Mouse (Mus musculus) kidney, adult 2 months (tissue): ENCODE results near the gene Apoc1. TPM values are rescaled to one million over a fixed set of nuclear protein-coding genes. Genes with fewer than 3 reads are reported as not detected.

Source experiments
- DNase-seq: peaks from one replicate; pipeline ENCODE4 v3.0.0; 2021
- H3K27ac ChIP-seq: fragments of 200-500 bp; 2 replicates; pipeline ENCODE4 v1.5.1; 2012; ENCODE audit warnings: low read depth, low read length, control low read depth, inconsistent platforms; ENCODE audit not compliant: insufficient read depth
- H3K27me3 ChIP-seq: fragments of 200-500 bp; replicated peaks from 2 replicates; pipeline ENCODE4 v1.6.1; 2012; ENCODE audit warnings: mild to moderate bottlenecking, moderate library complexity, low read length, inconsistent platforms; ENCODE audit not compliant: control insufficient read depth, insufficient read depth
- H3K36me3 ChIP-seq: fragments of 200-500 bp; 2 replicates; pipeline ENCODE4 v1.6.1; 2012; ENCODE audit warnings: mild to moderate bottlenecking, moderate library complexity, low read length, inconsistent platforms; ENCODE audit not compliant: control insufficient read depth, insufficient read depth
- H3K4me1 ChIP-seq: fragments of 200-500 bp; 2 replicates; pipeline ENCODE4 v1.6.1; 2011; ENCODE audit warnings: low read length; ENCODE audit not compliant: control insufficient read depth, insufficient read depth
- H3K4me3 ChIP-seq: fragments of 200-500 bp; 2 replicates; pipeline ENCODE4 v1.5.1; 2011; ENCODE audit warnings: mild to moderate bottlenecking, low read depth, low read length, control low read depth; ENCODE audit not compliant: insufficient read depth
- CTCF ChIP-seq: fragments of 200-500 bp; conservative IDR thresholded peaks from 2 replicates; pipeline ENCODE4 v1.5.1; 2011; ENCODE audit warnings: low read depth, mild to moderate bottlenecking, control low read depth, low read length, moderate library complexity, mixed read lengths; ENCODE audit not compliant: insufficient read depth, insufficient read length
- POLR2A ChIP-seq: fragments of 200-500 bp; IDR thresholded peaks from one replicate; pipeline ENCODE4 v1.6.1; 2011; ENCODE audit warnings: low read depth, low read length, control low read depth
- WGBS: fragments of 180-500 bp; shearing (Covaris S2); methylation state at CpG from one replicate; pipeline ENCODE4 v1.1.7; 2018; 5-methylcytosine and 5-hydroxymethylcytosine counted together
- polyA plus RNA-seq: library from polyadenylated mRNA; depleted of rRNA; stranded (reverse); fragments of >200 nt; gene quantifications from 2 replicates; pipeline ENCODE4 v1.2.3, GENCODE M21; 2012

Apoc1 gene
- polyA plus RNA-seq, 1 experiment: 16.5 TPM

GRCm38 (mm10) chr7:19683771-19684201, 8.7 kb downstream of the Apoc1 start:
- no peaks in the 10 kb centered on the region for H3K36me3 ChIP-seq
- no peak for TF ChIP-seq CTCF
- no peak for TF ChIP-seq POLR2A
- no peak overlapping the region for H3K4me3 ChIP-seq
- no peaks in the 10 kb centered on the region for H3K4me1 ChIP-seq
- H3K27me3 ChIP-seq: no peaks in the 10 kb centered on the region
- H3K27ac ChIP-seq: no peak overlapping the region
- no peak for DNase-seq
- 89% methylated on average over 6 of the region's 6 CpGs for WGBS

GRCm38 (mm10) chr7:19682979-19683378, 9.5 kb downstream of the Apoc1 start:
- Histone ChIP-seq H3K4me1 (no peaks in the 10 kb centered on the region), H3K36me3 (no peaks in the 10 kb centered on the region), H3K27me3 (no peaks in the 10 kb centered on the region), H3K27ac (no peak overlapping the region), H3K4me3 (no peak overlapping the region)
- no peak for TF ChIP-seq POLR2A
- TF ChIP-seq CTCF: no peak
- DNase-seq: no peak
- WGBS: 59% methylated on average over 3 of the region's 3 CpGs

DNA sequence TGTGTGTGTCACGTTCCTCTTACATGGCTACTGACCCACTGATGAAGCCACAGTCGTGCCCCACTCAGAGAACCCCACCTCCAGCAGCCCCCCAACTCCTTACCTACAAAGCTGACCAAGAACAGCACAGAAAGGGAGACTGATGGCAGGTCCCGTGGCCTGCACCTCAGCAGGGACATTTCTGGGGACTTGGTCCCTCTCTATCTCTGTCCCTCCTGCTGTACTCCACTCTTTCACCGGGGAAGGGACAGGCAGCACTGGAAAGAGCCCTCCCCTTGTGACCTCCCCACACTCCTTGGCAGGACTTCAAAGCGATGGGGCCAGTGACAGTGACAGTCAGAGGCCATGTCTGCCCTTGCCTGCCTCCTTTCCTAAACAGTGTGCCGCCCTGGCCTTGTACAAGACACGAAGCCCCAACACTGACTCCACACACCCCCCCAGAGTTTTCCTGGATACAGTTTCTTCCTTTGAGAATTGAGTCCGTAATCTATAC, 11.2 kb downstream of the Apoc1 start, which contains the start of the genes Gm44805 and Apoc4:
Gene Gm44805 (minus strand): TSS at position 222 of the 493 bp plus-strand sequence.
Gene Apoc4 (minus strand): TSS at position 278 of the 493 bp plus-strand sequence.
- Histone ChIP-seq H3K4me1 (no peaks in the 10 kb centered on the region), H3K4me3 (no peak within 1 kb of the TSS), H3K27me3 (no peaks in the 10 kb centered on the region), H3K36me3 (no peaks in the 10 kb centered on the region), H3K27ac (no peak within 1 kb of the TSS)
- 65% methylated on average over 8 of the region's 8 CpGs for WGBS
- TF ChIP-seq CTCF: no peak
- no peak for TF ChIP-seq POLR2A
- no peak for DNase-seq

- no peaks in the 10 kb centered on the region for H3K36me3 ChIP-seq
- TF ChIP-seq POLR2A (no peak), CTCF (no peak)
- WGBS: 63% methylated on average over 2 of the region's 2 CpGs
- no peaks in the 10 kb centered on the region for H3K4me1 ChIP-seq
- H3K27ac ChIP-seq: no peak overlapping the region
- no peak overlapping the region for H3K4me3 ChIP-seq
- no peak for DNase-seq
- H3K27me3 ChIP-seq: no peaks in the 10 kb centered on the region
Measured at GRCm38 (mm10) chr7:19680702-19681101, 11.8 kb downstream of the Apoc1 start.

GRCm38 (mm10) chr7:19678901-19679300, 13.6 kb downstream of the Apoc1 start:
- Histone ChIP-seq H3K4me1 (no peaks in the 10 kb centered on the region), H3K36me3 (no peaks in the 10 kb centered on the region), H3K4me3 (no peak overlapping the region), H3K27me3 (no peaks in the 10 kb centered on the region), H3K27ac (no peak overlapping the region)
- 88% methylated on average over 3 of the region's 3 CpGs for WGBS
- TF ChIP-seq POLR2A (no peak), CTCF (no peak)
- DNase-seq: no peak

- TF ChIP-seq CTCF (no peak), POLR2A (no peak)
- H3K27ac ChIP-seq: no peak within 1 kb of the TSS
- no peak within 1 kb of the TSS for H3K4me3 ChIP-seq
- no peaks in the 10 kb centered on the region for H3K36me3 ChIP-seq
- no peaks in the 10 kb centered on the region for H3K27me3 ChIP-seq
- 59% methylated on average over 8 of the region's 8 CpGs for WGBS
- no peak for DNase-seq
- no peaks in the 10 kb centered on the region for H3K4me1 ChIP-seq
Measured at GRCm38 (mm10) chr7:19677872-19678271, 14.6 kb downstream of the Apoc1 start, which contains the start of gene Apoc2. Apoc2 (minus strand) TSS chr7:19677941.

- DNase-seq: no peak
- TF ChIP-seq POLR2A: no peak
- TF ChIP-seq CTCF: no peak
- Histone ChIP-seq H3K27me3 (no peaks in the 10 kb centered on the region), H3K4me3 (no peak overlapping the region), H3K4me1 (no peaks in the 10 kb centered on the region), H3K27ac (no peak overlapping the region), H3K36me3 (no peaks in the 10 kb centered on the region)
- 88% methylated on average over 1 of the region's 1 CpGs for WGBS
Measured at GRCm38 (mm10) chr7:19676662-19677061, 15.8 kb downstream of the Apoc1 start.

DNA sequence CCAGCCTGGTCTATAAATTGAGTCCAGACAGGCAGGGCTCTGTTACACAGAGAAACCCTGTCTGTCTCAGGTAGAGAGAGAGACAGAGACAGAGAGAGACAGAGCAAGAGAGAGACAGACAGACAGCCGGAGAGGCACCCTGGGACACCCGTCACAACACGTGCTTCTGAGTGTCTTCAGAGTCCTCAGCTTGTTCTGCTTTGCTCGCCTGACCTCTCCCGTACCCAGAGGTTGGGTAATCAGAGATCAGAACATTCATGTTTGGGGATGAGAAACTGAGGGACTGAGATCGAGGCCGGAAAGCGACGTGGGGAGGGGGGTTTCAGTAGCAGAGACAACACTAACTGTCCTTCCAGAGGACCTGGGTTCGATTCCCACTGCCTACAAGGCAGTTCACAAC, 16.6 kb downstream of the Apoc1 start:
- Histone ChIP-seq H3K4me3 (no peak overlapping the region), H3K27me3 (no peaks in the 10 kb centered on the region), H3K36me3 (no peaks in the 10 kb centered on the region), H3K27ac (no peak overlapping the region), H3K4me1 (no peaks in the 10 kb centered on the region)
- DNase-seq: no peak
- 87% methylated on average over 10 of the region's 10 CpGs for WGBS
- TF ChIP-seq CTCF (no peak), POLR2A (no peak)
